Mouse (Mus musculus): Measurements from ENCODE around the gene Tmem125. TPM values are rescaled to one million over a fixed set of nuclear protein-coding genes. Genes with fewer than 3 reads are reported as not detected.

The Tmem125 gene
- total RNA-seq, 1 experiment, result 12.0 TPM

DNA sequence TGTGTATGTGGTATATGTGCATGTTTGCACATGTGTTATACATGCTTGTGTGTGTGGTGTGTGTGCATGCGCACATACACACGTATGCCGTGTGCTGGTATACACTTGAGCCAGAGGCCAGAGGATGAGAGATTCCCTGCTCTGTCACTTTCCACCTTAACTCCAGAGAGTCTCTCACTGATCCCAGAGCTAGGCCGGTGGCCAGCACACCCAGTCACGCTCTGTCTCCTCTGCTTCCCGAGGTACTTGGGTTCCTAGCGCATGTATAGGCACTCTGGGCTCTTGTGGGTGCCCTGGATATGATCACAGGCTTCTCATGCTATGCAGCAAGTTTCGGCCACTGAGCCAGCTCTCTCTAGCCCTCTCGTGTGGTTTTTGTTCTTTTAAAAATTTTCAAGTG, 43.1 kb downstream of the Tmem125 start:
- Histone ChIP-seq H3K9me3 (ENCODE audit: control insufficient read depth, insufficient read depth, low read depth, low read length) (no peaks in the 10 kb centered on the region), H3K4me1 (ENCODE audit: control insufficient read depth in 2 of 2, insufficient read depth in 2 of 2, low read length in 2 of 2, poor library complexity in 1 of 2) (peaks cover 2 to 5% of the 10 kb centered on the region in 2 experiments; a peak in 2 of 4 replicates), H3K27ac (ENCODE audit: insufficient read depth, low read depth, low read length, poor library complexity, severe bottlenecking) (no peak overlapping the region), H3K9ac (ENCODE audit: insufficient read depth, low read depth, low read length, poor library complexity, severe bottlenecking) (no peak overlapping the region), H3K36me3 (ENCODE audit: control insufficient read depth, insufficient read depth, low read length, poor library complexity, severe bottlenecking) (no peaks in the 10 kb centered on the region), H3K4me3 (ENCODE audit: insufficient read depth in 1 of 2, low read depth in 1 of 2, low read length in 2 of 2, poor library complexity in 1 of 2, severe bottlenecking in 1 of 2) (no peak overlapping the region)
- no peak for TF ChIP-seq HCFC1 (IDR thresholded peaks at IDR 0.05; ENCODE audit: borderline replicate concordance, insufficient read depth, low read length)
- TF ChIP-seq ZNF384 (IDR thresholded peaks at IDR 0.05; ENCODE audit: low read depth, low read length), result no peak
- TF ChIP-seq ZC3H11A (IDR thresholded peaks at IDR 0.05; ENCODE audit: borderline replicate concordance, low read depth, low read length), result no peak
- no peak for TF ChIP-seq CHD2 (IDR thresholded peaks at IDR 0.05; ENCODE audit: low read depth, low read length)
- TF ChIP-seq MAFK (IDR thresholded peaks at IDR 0.05; ENCODE audit: insufficient read depth, low read depth, low read length), result no peak
- in situ Hi-C loops (cut with MboI; ENCODE audit: low sequenced_read_pairs in 2 of 2, unreplicated experiment in 2 of 2), result no loop called here
- DNase-seq (ENCODE audit: low read depth, low spot score), result no peak

DNA sequence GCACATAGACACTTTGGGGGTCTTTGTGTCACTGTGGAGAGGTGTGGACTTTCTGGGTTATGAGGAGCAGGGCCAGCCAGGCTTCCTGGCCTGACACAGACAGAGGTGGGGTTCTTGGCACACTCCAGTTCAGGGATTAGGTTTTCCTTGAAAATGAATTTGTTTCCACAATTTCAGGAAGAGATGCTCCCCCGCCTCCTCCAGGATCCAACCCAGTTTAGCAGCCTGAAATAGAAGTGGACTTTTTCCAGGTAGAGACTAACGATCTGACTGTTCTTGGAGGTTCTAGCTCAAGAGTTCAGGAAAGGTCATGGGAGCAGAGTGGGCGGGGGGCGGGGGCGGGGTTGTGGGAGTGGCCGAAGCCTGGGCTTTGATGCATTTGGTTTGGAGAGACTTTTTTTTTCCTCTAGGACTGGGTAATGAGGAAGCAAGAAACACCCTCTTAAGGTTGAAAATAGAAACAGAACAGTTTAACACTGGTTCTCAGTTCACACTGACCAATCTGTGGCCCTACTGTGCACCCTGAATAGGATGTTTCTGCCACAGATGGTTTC, 43.6 kb downstream of the Tmem125 start:
- H3K9me3 ChIP-seq (ENCODE audit: control insufficient read depth, insufficient read depth, low read depth, low read length), result no peaks in the 10 kb centered on the region
- H3K4me1 ChIP-seq (ENCODE audit: control insufficient read depth in 2 of 2, insufficient read depth in 2 of 2, low read length in 2 of 2, poor library complexity in 1 of 2), result peaks cover 2 to 5% of the 10 kb centered on the region in 2 experiments; a peak in 2 of 4 replicates
- H3K36me3 ChIP-seq (ENCODE audit: control insufficient read depth, insufficient read depth, low read length, poor library complexity, severe bottlenecking), result no peaks in the 10 kb centered on the region
- in situ Hi-C loops (cut with MboI; ENCODE audit: low sequenced_read_pairs in 2 of 2, unreplicated experiment in 2 of 2), result no loop called here
- no peak overlapping the region for H3K4me3 ChIP-seq (ENCODE audit: insufficient read depth in 1 of 2, low read depth in 1 of 2, low read length in 2 of 2, poor library complexity in 1 of 2, severe bottlenecking in 1 of 2)
- TF ChIP-seq ZNF384 (IDR thresholded peaks at IDR 0.05; ENCODE audit: low read depth, low read length), result no peak
- no peak for TF ChIP-seq CHD2 (IDR thresholded peaks at IDR 0.05; ENCODE audit: low read depth, low read length)
- no peak for TF ChIP-seq HCFC1 (IDR thresholded peaks at IDR 0.05; ENCODE audit: borderline replicate concordance, insufficient read depth, low read length)
- no peak for TF ChIP-seq MAFK (IDR thresholded peaks at IDR 0.05; ENCODE audit: insufficient read depth, low read depth, low read length)
- TF ChIP-seq ZC3H11A (IDR thresholded peaks at IDR 0.05; ENCODE audit: borderline replicate concordance, low read depth, low read length), result no peak
- no peak for DNase-seq (ENCODE audit: low read depth, low spot score)
- no peak overlapping the region for H3K9ac ChIP-seq (ENCODE audit: insufficient read depth, low read depth, low read length, poor library complexity, severe bottlenecking)
- H3K27ac ChIP-seq (ENCODE audit: insufficient read depth, low read depth, low read length, poor library complexity, severe bottlenecking), result no peak overlapping the region

Other genes with a start within 250 kb of the Tmem125 start
- gene Szt2, start 134.8 kb downstream of the Tmem125 start, total RNA-seq (2012; rRNA removed), result 17.4 and 26.6 TPM in 2 replicates
- 56.5 and 74.1 TPM in 2 replicates for gene Med8, start 134.7 kb downstream of the Tmem125 start, total RNA-seq (2012; rRNA removed)
- 33.4 and 36.0 TPM in 2 replicates for gene Elovl1, start 116.0 kb downstream of the Tmem125 start, total RNA-seq (2012; rRNA removed)
- gene Cdc20, start 106.7 kb downstream of the Tmem125 start, total RNA-seq (2012; rRNA removed), result 296 and 322 TPM in 2 replicates
- not detected in 2 replicates for gene Mpl, start 86.5 kb downstream of the Tmem125 start, total RNA-seq (2012; rRNA removed)
- gene Tie1, start 54.0 kb downstream of the Tmem125 start, total RNA-seq (2012; rRNA removed), result 1.0 and 1.3 TPM in 2 replicates
- gene 2610528J11Rik, start 17.0 kb downstream of the Tmem125 start, total RNA-seq (2012; rRNA removed), result 3.2 and 8.8 TPM in 2 replicates
- 0.16 and 0.18 TPM in 2 replicates for gene Cfap57, start 76.7 kb upstream of the Tmem125 start, total RNA-seq (2012; rRNA removed)
- 165 and 182 TPM in 2 replicates for gene Ebna1bp2, start 76.8 kb upstream of the Tmem125 start, total RNA-seq (2012; rRNA removed)
- gene Olfr62, start 114.9 kb upstream of the Tmem125 start, total RNA-seq (2012; rRNA removed), result not detected in 2 replicates
- gene Olfr1342, start 148.7 kb upstream of the Tmem125 start, total RNA-seq (2012; rRNA removed), result not detected in 2 replicates
- gene Olfr1341, start 159.5 kb upstream of the Tmem125 start, total RNA-seq (2012; rRNA removed), result 0.04 TPM in 1 of 2 replicates, not detected in the other
- gene Olfr1340, start 176.1 kb upstream of the Tmem125 start, total RNA-seq (2012; rRNA removed), result not detected in 2 replicates
- gene Olfr1339, start 188.1 kb upstream of the Tmem125 start, total RNA-seq (2012; rRNA removed), result not detected in 2 replicates
- not detected in 2 replicates for gene Olfr1338, start 214.7 kb upstream of the Tmem125 start, total RNA-seq (2012; rRNA removed)
- not detected in 2 replicates for gene Olfr1337, start 238.5 kb upstream of the Tmem125 start, total RNA-seq (2012; rRNA removed)